ENCODE assay signal across 10 mouse cellular contexts in genomic region chr12:100073201-100073672, GRCm38 (mm10). TPM values are rescaled to one million over a fixed set of nuclear protein-coding genes. Genes with fewer than 3 reads are reported as not detected.
DNase-seq lines count a peak whose midpoint lies in the region; ATAC-seq and TF ChIP-seq lines count a peak whose summit lies in the region.
"Had no signal": no experiment of that assay in that cellular context is flagged by ENCODE, and none has a peak within 500 bp of the region (broad histone marks: within the 10 kb centered on the region; RNA-seq: fewer than 3 reads in every experiment).

No protein-coding gene starts in this region.

- no peak for ATAC-seq in erythroblast, adult 5-6 weeks (replicated peaks; ENCODE audit: low FRiP score, poor library complexity, severe bottlenecking)
- ATAC-seq: activated CD4-positive, CD25-positive, alpha-beta regulatory T cell, adult 4 months had no signal

- DNase-seq in gastrocnemius, postnatal 14 days: peak; percentile 31
- no peak for DNase-seq in gastrocnemius, postnatal 10 days
- peak; percentile 32 to 45 for DNase-seq in left cerebral cortex, adult 9 months (ENCODE audit: low spot score in 2 of 2)
- no peak for DNase-seq in left cerebral cortex, postnatal 14 days (ENCODE audit: low spot score in 2 of 2)
- DNase-seq in lung, postnatal 14 days: peak; percentile 9
- no peak for DNase-seq in adrenal gland, postnatal 25 days

- no peak for TF ChIP-seq POLR2A in cortical plate, adult 2 months (IDR thresholded peaks at IDR 0.05; ENCODE audit: extremely low read depth, insufficient read depth, low read length)

- no peak for TF ChIP-seq CTCF in cortical plate, adult 2 months (IDR thresholded peaks at IDR 0.05; ENCODE audit: extremely low read depth, insufficient read depth, low read length)

- H3K4me1 ChIP-seq in cortical plate, adult 2 months (ENCODE audit: control insufficient read depth, insufficient read depth, low read length): no peaks in the 10 kb centered on the region
- H3K4me1 ChIP-seq: hindbrain, embryonic 15.5 days had no signal

- intact Hi-C loops in gastrocnemius, postnatal 14 days (cut with DNase I; ENCODE audit: low total_unique reads): no loop called here
- intact Hi-C loops in left cerebral cortex, postnatal 14 days (cut with DNase I): no loop called here

- no peak overlapping the region for H3K4me3 ChIP-seq in cortical plate, adult 2 months (ENCODE audit: insufficient read depth, low read length)
- H3K4me3 ChIP-seq: hindbrain, embryonic 15.5 days had no signal

- H3K27ac ChIP-seq in cortical plate, adult 2 months (ENCODE audit: insufficient read depth, low read length): 0 out of 2 replicates have a peak overlapping the region, but pooled peaks have one; percentile 6
- H3K27ac ChIP-seq: hindbrain, embryonic 15.5 days had no signal

RNA-seq across cellular contexts. Expression of gene Psmc1, which starts 36.7 kb away (rescaled TPM):
- 100 to 1,000 TPM; 177 to 181 TPM for total RNA-seq in gastrocnemius, postnatal 14 days (2021)
- total RNA-seq in gastrocnemius, postnatal 10 days (2021): 100 to 1,000 TPM; 168 to 201 TPM
- total RNA-seq in left cerebral cortex, postnatal 14 days (2021): 100 to 1,000 TPM; 191 to 192 TPM
- polyA plus RNA-seq in cortical plate, adult 2 months (2012; rRNA removed): 143 and 149 TPM in 2 replicates
- 236 and 263 TPM in 2 replicates for total RNA-seq in adrenal gland, postnatal 25 days (2021)
- 42.6 and 92.4 TPM in 2 replicates for total RNA-seq in erythroblast, adult 5-6 weeks (2015; ENCODE audit: low replicate concordance)
- 63.4 and 63.7 TPM in 2 replicates for total RNA-seq in erythroblast, adult 5-6 weeks (2017; ENCODE audit: low replicate concordance)

Comparison
In these comparisons a context has a peak if more than half of its experiments do, and no peak if none do; other contexts are left out.
1. DNase-seq: peak in gastrocnemius, postnatal 14 days (single experiment), left cerebral cortex, adult 9 months (2 of 2) and lung, postnatal 14 days (single experiment); none in gastrocnemius, postnatal 10 days (single experiment), left cerebral cortex, postnatal 14 days (0 of 2) and adrenal gland, postnatal 25 days (single experiment).